Mouse (Mus musculus): Measurements from ENCODE around the gene Tdrd12.
"Not testable (repeated sequence)": the region's sequence is repeated elsewhere in the genome, so short reads cannot be mapped to it uniquely, and the experiment has no call there.

Tdrd12 gene

DNA sequence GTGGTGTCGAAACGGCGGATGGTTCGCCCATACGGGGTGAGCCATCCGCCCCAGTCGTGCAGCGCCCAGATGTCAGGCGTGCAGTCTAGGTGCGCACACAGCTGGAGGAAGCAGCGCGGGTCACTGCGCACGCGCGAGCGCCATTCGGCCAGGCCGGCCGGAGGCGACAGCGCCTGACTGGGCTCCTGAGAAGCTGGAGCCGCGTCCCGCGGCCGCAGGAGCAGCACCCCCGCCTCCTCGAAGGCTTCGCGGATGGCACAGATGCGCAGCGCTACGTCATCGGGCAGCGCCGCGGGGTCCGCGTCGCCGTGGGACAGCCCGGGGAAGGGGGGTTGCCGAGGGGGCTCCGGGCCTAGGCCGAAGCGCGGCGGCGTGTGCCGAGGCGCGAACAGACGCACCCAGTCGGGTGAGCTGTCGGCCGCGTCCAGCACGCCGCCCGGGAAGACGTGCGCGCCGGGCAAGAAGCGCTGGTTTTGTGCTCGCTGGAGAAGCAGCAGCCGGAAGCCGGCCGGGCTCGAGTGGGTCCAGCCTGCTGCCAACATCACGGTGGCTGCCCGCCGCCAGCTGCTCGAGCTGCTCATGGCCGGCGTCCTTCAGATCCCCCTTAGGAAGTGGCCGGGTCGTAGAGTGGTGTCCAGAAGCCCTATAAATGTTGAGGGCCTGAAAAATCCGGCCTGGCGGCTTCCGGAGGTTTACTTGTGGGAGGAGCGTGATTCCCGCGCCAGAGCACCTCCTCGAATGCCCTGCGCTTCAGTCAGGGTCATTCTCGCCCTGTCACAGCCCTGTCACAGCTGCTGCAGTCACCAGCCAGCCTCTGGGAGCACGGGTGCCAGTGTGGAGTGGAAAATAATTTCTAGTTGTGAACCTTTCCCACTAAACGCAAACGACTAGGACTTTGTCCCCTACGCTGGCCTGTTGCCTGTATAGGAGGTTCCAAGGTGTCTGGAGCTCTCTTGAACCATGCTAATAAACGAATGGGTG is 18.0 kb upstream of the Tdrd12 start:
- DNase-seq (ENCODE audit: low read depth in 1 of 2, low spot score in 2 of 2), result peak; percentile 59 to 76

DNA sequence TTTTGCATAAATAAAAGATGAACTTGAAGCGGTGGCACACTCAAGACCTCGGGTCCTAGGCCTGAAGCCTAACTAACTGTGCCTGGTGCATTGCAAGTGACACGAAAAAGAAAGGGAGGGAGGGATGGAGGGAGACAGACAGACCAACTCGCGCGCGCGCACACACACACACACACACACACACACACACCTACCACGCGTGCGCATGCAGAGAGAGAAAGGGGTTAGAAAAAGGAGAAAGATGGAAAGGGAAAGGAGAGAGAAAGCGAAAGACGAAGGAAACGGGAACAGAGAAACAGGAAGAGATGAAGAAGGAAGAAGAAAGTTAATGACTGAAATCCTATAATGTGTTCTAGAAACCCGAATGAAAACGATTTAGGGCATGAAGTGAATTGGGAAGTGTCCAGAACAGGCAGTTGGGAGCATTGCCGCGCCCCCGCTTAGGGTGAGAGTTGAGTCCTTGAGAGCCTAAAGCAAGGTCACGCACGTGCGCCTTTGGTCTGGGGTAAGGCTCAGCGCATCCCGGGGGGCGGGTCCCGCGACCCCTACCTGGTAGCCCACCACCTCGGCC is 17.1 kb upstream of the Tdrd12 start:
- no peak for DNase-seq (ENCODE audit: low read depth in 1 of 2, low spot score in 2 of 2)

DNA sequence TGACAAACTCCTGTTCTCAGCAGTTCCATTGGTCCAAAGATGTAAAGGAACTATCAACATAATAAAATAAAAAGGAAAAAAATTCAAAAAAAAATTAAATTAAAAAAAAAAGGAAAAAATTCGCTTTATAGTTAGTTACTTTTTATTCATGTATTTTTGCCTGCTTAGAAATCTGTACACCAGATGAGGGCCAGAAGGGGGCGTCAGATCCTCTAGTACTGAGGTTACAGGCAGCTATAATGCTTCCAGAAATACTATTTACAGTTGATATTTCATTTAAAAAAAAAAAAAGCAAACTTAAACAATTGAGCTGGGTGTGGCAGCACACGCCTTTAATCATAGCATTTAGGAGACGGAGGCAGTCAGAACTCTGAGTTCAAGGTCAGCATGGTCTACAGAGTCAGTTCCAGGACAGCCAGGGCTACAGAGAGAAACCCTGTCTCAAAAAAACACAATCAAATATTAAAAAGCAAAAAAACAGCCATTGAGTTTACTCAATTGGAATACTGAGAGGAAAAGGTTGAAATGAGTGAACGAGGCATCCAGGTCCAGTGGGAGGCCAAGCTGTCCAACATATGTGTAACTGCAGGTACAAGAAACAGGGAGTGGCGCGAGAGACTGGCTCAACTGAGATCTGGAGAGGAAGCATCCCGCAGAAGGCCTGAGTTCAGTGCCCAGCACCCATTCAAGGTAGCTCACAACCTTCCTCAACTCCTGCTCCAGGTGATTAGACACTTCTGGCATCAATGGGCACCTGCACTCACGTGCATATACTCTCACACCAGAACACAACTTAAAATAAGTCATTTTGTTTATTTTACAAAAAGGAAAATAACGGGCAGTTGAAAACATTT is 16.4 kb upstream of the Tdrd12 start:
- no peak for DNase-seq (ENCODE audit: low read depth in 1 of 2, low spot score in 2 of 2)

DNA sequence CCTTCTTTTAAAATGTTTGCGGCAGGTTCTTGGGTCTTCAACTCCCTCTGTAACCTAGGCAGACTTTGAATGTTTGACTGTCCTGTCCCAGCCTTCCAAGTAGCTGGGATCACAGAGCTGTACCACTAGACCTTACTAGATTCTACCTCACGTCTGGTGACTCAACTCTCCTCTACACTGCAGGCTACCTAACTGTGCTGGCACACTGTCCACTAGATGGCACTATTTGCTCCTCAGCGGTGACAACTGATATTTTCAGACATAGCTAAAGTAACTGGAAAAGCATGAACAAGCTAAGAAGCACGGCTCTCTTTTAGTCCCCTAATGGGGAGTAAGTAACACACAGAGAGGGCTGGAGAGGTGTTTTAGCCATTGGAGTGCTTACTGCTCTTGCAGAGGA is 8.3 kb upstream of the Tdrd12 start:
- DNase-seq (ENCODE audit: low read depth in 1 of 2, low spot score in 2 of 2), result peak in 1 of 2 experiments; percentile 16

DNA sequence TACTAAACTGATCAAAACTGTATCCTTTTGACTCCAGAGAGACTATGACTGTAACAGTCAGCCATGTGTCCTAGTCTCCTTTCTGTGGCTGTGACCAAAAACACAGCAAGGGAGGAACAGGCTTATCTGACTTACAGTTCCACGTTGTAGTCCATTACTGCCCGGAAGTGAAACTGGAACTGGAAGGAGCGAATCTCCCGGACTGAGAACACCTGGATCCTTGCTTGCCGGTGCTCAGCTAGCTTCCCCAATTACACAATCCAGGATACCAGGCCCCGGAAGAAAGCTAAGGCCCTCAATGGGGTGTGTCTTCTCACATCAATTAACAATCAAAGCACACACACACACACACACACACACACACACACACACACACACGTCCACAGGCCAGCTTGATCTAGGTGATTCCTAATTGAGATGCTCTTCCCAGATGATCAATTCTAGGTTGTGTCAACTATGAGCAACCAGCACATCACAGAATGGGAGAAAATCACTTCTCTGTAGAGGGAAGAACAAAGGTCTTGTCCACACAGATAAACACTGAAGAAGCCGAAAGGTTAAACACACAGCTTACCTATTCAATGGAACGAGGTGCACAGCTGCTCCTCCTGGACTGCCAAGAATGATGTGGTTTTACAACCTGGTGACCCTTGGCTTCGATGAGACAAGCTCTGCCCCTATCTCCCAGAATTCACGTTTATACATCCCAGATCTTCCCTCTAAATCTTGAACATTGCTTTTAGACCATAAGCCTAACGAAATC is 1.6 kb downstream of the Tdrd12 start:
- no peak for DNase-seq (ENCODE audit: low read depth in 1 of 2, low spot score in 2 of 2)

DNA sequence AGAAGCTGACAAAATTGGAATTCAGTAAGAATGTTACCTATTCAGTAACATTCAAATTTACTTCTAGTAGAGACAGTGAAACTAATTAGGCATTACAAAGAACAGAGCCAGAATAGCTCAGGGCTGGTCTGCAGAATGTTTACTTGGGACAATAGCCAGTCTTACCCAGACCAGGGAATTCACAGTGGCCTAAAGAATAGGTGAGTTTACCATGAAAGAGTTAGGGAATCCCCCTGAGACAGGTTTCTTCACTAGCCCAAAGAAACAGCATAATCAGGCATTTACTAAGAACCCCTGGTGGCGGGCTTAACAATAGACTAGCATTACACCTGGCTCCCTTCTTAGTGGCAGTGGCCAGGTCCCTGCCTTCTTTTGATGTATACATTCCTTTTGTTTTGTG is 7.0 kb downstream of the Tdrd12 start:
- DNase-seq (ENCODE audit: low read depth in 1 of 2, low spot score in 2 of 2), result not testable (repeated sequence)

DNA sequence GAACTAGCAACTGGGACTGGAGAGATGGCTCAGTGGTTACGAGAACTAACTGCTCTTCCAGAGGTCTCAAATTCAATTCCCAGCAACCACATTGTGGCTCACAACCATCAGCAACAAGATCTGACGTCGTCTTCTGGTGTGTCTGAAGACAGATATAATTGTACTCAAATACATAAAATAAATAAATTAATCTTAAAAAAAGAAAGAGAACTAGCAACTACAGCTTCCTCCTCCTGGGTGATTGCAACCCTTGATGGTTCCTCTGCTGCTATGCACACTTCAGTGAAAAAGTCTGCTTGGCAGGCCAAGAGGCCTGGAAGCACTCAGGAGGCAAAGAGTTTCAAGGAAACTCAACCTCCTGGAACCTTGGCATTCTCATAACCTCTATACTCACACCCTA is 7.5 kb downstream of the Tdrd12 start:
- DNase-seq (ENCODE audit: low read depth in 1 of 2, low spot score in 2 of 2), result no peak

DNA sequence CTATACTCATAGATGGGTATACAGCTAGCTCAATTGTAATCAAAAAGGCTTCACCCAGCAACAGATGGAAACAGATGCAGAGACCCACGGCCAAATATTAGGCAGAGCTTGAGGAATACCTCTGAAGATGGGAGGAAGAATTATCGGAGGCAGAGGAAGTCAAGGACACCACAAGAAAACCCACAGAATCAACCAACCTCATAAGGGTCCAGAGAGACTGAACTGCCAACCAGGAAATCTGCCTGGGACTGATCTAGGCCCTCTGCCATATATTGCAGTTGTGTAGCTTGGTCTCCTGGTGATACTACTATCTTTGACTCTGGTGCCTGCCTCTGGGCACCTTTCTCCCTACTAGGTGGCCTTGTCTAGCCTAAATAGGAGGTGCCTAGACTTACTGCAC is 10.8 kb downstream of the Tdrd12 start:
- no peak for DNase-seq (ENCODE audit: low read depth in 1 of 2, low spot score in 2 of 2)

DNA sequence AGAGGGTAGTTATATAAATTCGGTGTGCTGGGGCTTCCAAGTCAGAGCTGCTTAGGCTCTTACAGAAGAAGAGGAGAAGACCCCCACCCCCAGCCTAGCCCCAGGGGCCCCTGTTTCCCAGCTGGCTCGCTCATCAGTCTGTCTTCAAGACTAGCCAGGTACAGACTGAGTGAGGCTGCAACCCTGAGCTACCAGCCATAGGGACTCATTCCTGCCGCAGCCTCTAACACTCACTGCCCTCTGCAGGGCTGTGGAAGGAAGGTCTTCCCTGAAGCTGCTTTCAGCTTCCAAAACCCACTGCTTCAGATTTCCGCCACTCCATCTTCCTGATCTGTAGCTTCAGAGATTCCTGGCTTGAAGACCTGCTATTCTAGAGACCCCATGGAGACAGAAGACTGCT is 35.5 kb downstream of the Tdrd12 start:
- no peak for DNase-seq (ENCODE audit: low read depth in 1 of 2, low spot score in 2 of 2)

DNA sequence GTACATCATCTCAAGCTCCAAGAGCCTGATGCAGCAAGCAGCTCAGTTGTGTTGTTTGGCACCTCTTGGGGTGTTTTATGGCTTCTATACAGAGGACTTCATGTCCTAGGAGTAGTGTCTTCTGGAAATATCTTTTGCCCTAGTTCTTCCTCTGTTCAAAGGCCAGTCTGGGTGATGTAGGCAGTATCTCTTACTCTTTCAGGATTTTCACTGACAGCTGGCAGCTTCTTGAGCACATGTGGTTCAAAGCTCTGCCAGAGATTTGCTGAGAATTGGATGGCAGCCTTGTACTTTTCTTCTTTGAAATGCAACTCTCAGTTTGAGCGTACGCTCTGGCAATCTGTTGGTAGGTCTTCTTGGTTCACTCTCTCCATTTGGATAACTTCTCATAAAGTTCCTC is 40.0 kb downstream of the Tdrd12 start:
- no peak for DNase-seq (ENCODE audit: low read depth in 1 of 2, low spot score in 2 of 2)

DNA sequence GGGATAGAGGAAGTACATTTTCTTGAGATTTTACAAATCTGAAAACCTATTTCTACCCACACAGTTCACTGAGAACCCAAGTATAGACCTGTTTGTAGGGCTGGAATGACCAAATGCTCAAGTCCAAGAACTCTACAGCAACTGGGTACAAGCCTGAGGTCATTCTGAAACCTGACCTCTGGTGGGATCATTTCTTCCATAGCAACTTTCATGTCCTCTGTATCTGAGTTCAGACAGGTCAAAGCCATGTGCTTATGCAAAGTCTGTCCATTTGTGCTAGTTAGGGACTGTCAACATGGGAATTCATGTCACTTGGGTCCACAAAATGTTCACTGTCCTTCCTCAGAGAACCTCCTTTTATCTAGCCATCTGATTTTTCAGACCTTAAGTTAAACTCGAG is 46.5 kb downstream of the Tdrd12 start:
- DNase-seq (ENCODE audit: low read depth in 1 of 2, low spot score in 2 of 2), result no peak

DNA sequence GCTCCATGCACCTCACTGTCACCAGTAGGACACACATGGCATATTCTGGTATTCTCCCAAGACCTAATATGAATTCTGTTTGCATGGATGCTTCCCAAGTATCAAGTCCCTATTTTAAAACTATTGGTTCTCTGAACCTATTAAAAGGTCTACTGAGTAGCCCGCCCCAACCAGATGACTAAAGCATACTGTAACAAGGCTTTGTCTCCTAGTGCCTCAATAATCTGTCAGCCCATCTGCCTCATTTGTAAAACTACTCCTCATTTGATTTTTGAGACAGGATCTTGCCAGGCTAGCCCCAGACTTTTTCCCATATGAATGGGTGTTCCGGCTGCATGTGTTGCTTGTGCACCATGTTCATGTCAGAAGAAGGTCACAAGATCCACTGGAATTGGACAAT is 47.4 kb downstream of the Tdrd12 start:
- DNase-seq (ENCODE audit: low read depth in 1 of 2, low spot score in 2 of 2), result no peak

DNA sequence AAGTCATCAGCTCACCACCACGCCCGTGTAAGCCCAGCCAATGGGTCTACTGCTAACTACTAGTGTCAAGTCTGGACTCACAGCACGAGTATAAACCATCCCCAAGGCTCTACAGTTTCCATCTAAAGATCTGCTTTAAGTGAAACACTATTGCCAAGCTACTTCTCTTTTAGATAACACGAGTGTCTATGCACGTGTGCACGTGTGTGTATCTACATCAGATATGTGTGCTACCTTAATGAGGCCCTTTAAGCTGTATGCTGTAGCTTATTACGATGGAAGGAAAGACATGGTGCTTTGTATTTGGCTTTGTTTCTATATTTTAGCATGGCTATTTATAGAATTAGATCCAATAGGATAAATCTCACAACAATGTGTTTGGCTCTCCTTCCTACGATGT is 51.0 kb downstream of the Tdrd12 start:
- DNase-seq (ENCODE audit: low read depth in 1 of 2, low spot score in 2 of 2), result no peak

DNA sequence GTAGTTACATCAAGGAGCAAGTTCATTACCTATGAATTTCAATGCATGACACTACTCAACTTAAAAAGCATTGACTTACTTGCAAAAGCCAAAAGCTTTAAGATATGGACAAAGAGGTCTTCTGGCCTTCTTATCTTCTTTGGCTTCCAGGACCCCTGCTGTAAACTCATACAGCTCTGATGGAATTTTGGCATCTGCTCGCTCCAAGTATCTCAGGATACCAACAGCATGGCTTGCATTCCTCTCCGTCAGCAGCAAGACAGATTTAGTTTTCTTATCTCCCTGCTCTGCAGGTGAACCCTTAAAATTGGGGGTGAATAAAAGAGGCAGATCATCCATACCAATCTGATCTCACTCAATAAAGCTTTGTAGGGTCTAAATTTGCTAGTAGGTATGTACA is 52.4 kb downstream of the Tdrd12 start:
- DNase-seq (ENCODE audit: low read depth in 1 of 2, low spot score in 2 of 2), result no peak

DNA sequence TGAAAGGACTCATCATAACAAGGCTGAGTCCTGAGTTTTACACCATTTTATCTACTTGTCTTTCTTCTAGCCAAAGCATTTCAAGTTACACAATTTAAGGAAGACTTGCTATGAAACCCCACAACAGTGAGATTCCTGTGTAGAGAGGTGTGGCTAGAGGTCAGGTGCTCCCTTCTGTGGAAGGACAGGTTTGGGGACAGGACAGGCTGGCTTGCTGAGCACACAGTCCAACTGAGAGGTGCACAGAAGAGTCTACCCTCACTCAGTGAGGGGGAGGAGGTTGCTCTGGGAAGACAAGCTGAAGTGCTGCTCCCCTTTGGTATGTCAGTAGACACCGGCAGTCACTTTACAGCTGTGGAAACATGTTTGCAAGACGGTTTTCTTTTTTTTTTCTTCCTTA is 61.1 kb downstream of the Tdrd12 start:
- no peak for DNase-seq (ENCODE audit: low read depth in 1 of 2, low spot score in 2 of 2)

DNA sequence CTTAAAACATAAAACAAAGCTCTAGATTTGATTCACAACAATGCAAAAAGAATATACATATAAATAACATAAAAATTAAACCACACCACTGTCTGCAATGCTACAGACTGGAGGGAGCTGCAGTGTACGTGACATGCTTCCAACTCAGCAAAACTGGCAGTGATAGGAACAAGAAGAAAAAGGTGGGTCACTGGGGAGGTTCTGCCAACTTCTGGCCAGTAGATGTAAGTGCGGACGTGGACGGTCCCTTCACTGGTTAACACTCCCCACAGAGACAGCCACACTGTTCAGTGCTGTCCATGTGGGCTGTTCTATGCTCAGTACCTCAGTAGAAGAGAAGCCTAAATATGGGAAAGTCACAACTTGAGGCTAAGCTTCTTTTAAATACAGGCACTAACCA is 66.8 kb downstream of the Tdrd12 start:
- no peak for DNase-seq (ENCODE audit: low read depth in 1 of 2, low spot score in 2 of 2)

DNA sequence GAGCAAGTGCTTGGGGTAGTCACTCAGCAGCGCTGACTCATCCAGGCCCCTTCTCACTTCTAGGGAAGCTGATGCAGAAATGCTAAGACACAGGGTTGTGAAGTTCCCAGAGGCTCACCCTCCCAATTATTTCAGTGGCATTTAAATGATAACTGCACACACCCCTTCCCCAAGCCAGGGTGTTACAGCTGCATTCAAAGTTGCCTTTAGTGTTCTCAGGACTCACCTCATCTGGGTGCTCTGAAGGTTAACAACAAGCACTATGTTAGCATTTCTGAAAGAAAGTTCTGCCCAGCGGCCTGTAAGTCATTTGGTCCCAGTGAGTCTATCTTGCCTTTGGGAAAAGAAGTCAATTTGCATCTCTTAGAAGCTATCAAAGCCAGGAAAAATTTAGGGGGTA is 69.7 kb downstream of the Tdrd12 start:
- DNase-seq (ENCODE audit: low read depth in 1 of 2, low spot score in 2 of 2), result no peak

DNA sequence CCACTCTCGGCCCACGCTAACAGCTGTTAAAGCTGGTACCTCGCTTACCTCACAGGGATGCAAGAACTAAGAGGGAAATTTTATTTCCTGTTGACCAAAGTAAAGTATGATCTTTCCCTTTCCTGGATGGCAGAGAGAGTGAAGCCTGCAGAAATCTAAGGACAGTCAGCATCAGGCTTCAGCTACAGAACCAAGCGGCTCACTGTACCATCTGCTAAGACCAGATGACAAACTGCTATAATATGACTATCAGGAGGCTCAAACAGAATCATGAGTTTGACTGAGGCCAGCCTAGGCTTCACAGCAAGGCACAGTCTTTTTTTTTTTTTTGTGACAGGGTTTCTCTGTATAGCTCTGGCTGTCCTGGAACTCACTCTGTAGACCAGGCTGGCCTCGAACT is 72.5 kb downstream of the Tdrd12 start:
- no peak for DNase-seq (ENCODE audit: low read depth in 1 of 2, low spot score in 2 of 2)

DNA sequence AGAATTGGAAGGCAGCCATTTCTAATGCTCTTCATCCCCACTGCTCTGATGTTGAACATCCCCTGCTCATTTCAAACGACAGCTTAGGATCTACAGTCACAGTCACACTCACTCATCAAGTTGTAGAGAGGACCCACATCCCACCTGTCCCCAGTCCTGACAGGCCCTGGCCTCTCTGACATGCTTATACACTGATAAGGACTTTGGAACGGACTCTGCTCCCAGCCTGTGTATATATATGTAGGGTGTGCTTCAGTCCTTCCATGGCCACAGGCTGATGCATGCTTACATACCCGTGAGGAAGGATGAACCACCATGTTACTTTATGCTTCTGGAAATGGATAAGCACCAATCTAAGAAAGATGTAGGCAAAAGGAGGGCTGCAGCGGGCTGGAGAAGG is 76.6 kb downstream of the Tdrd12 start:
- DNase-seq (ENCODE audit: low read depth in 1 of 2, low spot score in 2 of 2), result no peak

DNA sequence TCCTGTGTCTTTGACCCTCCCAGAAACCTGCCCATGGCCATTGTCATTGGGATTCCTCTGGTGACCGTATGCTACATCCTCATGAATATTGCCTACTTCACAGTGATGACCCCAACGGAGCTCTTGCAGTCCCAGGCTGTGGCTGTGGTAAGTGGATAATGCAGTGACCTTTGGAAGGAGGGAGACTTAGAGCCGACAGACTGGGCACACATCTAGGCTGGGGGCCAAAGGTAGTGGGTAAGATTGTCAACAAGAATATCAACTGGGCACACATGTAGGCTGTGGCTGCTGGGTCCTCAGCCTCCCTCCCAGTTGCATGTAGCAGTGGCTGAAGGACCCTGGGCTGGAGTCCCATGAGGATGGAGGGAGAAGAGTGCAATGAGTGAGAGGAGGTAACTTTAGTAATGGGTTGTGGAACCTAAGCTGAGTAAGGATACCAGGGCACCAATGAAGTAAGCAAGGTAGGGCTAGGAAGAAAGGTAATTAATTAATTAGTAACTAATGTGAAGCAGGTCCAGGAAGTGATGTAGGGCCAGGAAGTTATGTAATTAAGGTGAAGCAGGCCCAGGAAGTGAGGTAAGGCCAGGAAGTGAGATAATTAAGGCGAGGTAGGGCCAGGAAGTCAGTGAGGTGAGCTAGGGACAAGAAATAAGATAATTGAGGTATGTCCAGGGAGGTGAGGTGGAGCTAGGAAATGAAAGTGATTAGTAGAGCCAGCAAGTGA is 81.3 kb downstream of the Tdrd12 start:
- no peak for DNase-seq (ENCODE audit: low read depth in 1 of 2, low spot score in 2 of 2)
